Mouse (Mus musculus): ENCODE results near the gene Rpn1. TPM values are rescaled to one million over a fixed set of nuclear protein-coding genes. Genes with fewer than 3 reads are reported as not detected.

Gene Rpn1
- polyA plus RNA-seq (2014; fragmentation: Illumina TruSeq; extraction: RNeasy Lipid Tissue Mini Kit (QIAGEN cat#74804)) = 232 TPM

DNA sequence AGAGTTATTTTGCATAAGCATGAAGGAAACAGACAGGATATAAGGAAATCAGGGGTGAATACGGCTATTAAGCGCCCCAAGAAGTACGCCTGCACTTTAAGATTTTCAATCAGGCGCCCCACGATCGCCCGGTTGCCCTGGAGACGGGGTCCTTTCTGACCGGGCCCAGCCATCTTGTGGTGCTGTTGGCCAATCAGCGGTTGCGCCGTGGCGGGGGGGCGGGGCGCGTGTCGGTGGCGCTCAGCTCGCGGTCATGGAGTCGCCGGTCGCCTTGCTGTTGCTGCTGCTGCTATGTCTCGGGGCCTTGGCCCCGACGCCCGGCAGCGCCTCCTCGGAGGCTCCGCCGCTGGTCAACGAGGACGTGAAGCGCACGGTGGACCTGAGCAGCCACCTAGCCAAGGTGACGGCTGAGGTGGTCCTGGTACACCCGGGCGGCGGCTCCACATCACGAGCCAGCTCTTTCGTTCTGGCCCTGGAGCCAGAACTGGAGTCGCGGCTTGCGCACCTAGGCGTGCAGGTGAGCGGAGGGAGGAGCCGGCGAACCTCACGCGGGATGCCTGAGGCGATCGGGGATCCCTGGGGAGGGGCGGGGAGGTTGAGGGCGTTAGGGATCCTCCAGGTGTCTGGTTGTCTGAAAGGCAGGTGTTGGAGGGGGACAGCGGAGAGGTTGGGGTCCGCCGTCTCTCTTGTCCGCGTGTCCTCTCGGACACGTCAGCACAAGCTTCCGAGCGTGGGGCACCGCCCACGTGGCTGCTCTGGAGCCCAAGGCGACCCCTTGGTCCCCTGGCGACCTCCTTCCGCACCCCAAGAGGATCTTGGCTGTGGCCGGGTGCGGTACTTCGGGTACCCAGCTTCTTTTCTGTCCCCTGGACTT is at the start of gene Rpn1:
Gene Rpn1 (plus strand): TSS at position 205 of the 874 bp plus-strand sequence.

DNA sequence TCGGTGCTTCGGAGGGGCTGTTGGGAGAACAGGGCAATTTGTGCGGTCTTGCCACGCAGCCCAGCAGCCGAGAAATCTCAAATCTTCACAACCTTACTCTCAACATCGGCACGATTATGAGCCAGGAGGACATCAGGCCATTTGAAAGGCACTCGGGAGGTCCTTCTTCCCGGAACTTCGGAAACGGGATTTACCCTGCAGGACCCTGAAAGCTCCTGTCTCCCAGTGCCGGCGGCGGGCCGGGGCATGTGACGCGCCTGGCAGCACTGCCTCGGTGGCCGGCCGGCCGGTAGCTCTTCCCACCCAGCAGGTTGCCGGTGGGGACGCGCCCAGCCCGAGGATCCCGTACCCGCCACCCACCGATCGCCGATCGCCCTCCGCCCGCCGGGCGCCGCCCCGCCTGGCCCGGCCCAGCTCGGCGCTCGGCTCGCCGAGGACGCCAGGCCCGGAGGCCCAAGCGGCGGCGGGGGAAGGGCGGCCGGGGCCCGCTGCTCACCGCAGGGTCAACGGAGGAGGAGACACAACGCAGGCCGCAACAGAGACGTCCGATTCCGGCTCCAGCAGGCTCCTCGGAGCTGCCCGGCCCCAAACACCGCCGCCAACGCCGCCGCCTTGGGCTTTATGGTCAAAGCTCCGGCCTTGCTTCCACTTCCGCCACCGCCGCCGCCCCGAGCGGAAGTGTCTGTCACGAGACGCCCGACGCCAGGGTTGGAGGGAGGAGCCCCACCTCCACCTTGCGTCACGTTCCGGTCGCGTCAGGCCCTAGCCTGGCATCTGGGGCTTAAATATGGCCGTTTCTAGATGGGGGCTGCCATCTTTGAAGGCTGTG is 39.5 kb upstream of the Rpn1 start, which contains the start of gene Rab7:
Gene Rab7 (minus strand): TSS at position 694 of the 829 bp plus-strand sequence.

Other genes with a start within 250 kb of the Rpn1 start
- not detected for gene Gm45140, start 248.7 kb upstream of the Rpn1 start, polyA plus RNA-seq (2014; fragmentation: Illumina TruSeq; extraction: RNeasy Lipid Tissue Mini Kit (QIAGEN cat#74804))
- 30.8 TPM for gene Isy1, start 245.7 kb upstream of the Rpn1 start, polyA plus RNA-seq (2014; fragmentation: Illumina TruSeq; extraction: RNeasy Lipid Tissue Mini Kit (QIAGEN cat#74804))
- 1,095 TPM for gene Cnbp, start 233.4 kb upstream of the Rpn1 start, polyA plus RNA-seq (2014; fragmentation: Illumina TruSeq; extraction: RNeasy Lipid Tissue Mini Kit (QIAGEN cat#74804))
- gene Copg1, start 196.7 kb upstream of the Rpn1 start, polyA plus RNA-seq (2014; fragmentation: Illumina TruSeq; extraction: RNeasy Lipid Tissue Mini Kit (QIAGEN cat#74804)) = 30.0 TPM
- 11.7 TPM for gene Hmces, start 170.5 kb upstream of the Rpn1 start, polyA plus RNA-seq (2014; fragmentation: Illumina TruSeq; extraction: RNeasy Lipid Tissue Mini Kit (QIAGEN cat#74804))
- not detected for gene H1fx, start 102.8 kb upstream of the Rpn1 start, polyA plus RNA-seq (2014; fragmentation: Illumina TruSeq; extraction: RNeasy Lipid Tissue Mini Kit (QIAGEN cat#74804))
- 337 TPM for gene Rab7, start 39.2 kb upstream of the Rpn1 start, polyA plus RNA-seq (2014; fragmentation: Illumina TruSeq; extraction: RNeasy Lipid Tissue Mini Kit (QIAGEN cat#74804))
- 6.5 TPM for gene Gata2, start 109.4 kb downstream of the Rpn1 start, polyA plus RNA-seq (2014; fragmentation: Illumina TruSeq; extraction: RNeasy Lipid Tissue Mini Kit (QIAGEN cat#74804))
- not detected for gene Dnajb8, start 137.8 kb downstream of the Rpn1 start, polyA plus RNA-seq (2014; fragmentation: Illumina TruSeq; extraction: RNeasy Lipid Tissue Mini Kit (QIAGEN cat#74804))

All from ovary, adult 10 weeks (tissue).